Mouse (Mus musculus) intestine, embryonic 16.5 days (tissue): ENCODE measurements around the gene Pacrg. TPM values are rescaled to one million over a fixed set of nuclear protein-coding genes. Genes with fewer than 3 reads are reported as not detected.

Experiments used
- ATAC-seq: fragments of 200-750 bp; cut with Nextera tagmentation; 2 replicates; pipeline ENCODE4 v1.8.0; 2017; ENCODE audit warnings: moderate TSS enrichment, moderate library complexity
- H3K27ac ChIP-seq: fragments of 300-500 bp; sonication (generic); 2 replicates; pipeline ENCODE4 v1.5.1; 2014; ENCODE audit warnings: mild to moderate bottlenecking, low read length
- H3K27me3 ChIP-seq: fragments of 300-500 bp; sonication (generic); replicated peaks from 2 replicates; pipeline ENCODE4 v1.6.1; 2014; ENCODE audit warnings: low read length, control low read depth, mixed read lengths; ENCODE audit not compliant: control insufficient read depth, insufficient read depth
- H3K36me3 ChIP-seq: fragments of 300-500 bp; sonication (generic); 2 replicates; pipeline ENCODE4 v1.6.1; 2014; ENCODE audit warnings: low read length, control low read depth; ENCODE audit not compliant: control insufficient read depth, insufficient read depth
- H3K4me1 ChIP-seq: fragments of 300-500 bp; sonication (generic); 2 replicates; pipeline ENCODE4 v1.6.1; 2014; ENCODE audit warnings: low read length, control low read depth, mixed read lengths; ENCODE audit not compliant: control insufficient read depth, insufficient read depth
- H3K4me2 ChIP-seq: fragments of 300-500 bp; sonication (generic); 2 replicates; pipeline ENCODE4 v1.6.1; 2014; ENCODE audit warnings: low read depth, low read length, control low read depth
- H3K4me3 ChIP-seq: fragments of 300-500 bp; sonication (generic); 2 replicates; pipeline ENCODE4 v1.5.1; 2014; ENCODE audit warnings: mild to moderate bottlenecking, low read length
- H3K9ac ChIP-seq: fragments of 300-500 bp; sonication (generic); 2 replicates; pipeline ENCODE4 v1.6.1; 2014; ENCODE audit warnings: low read depth, low read length
- H3K9me3 ChIP-seq: fragments of 300-500 bp; sonication (generic); 2 replicates; pipeline ENCODE4 v1.6.1; 2016; ENCODE audit warnings: low read length, control low read depth; ENCODE audit not compliant: control insufficient read depth
- WGBS: fragments of 180-500 bp; shearing (Covaris S2); extraction: QIAGEN DNeasy Blood & Tissue Kit; methylation state at CpG from one replicate; pipeline ENCODE4 v1.1.7; 2014; 5-methylcytosine and 5-hydroxymethylcytosine counted together
- polyA plus RNA-seq: library from polyadenylated mRNA; unstranded; fragments of >200 nt; fragmentation: Nextera tagmentation; extraction: Ambion mirVana; gene quantifications from 2 replicates; pipeline ENCODE4 v1.2.1, GENCODE M21; 2015

Pacrg gene
- polyA plus RNA-seq, 1 experiment from 2014 or later, result 0.66 TPM

DNA sequence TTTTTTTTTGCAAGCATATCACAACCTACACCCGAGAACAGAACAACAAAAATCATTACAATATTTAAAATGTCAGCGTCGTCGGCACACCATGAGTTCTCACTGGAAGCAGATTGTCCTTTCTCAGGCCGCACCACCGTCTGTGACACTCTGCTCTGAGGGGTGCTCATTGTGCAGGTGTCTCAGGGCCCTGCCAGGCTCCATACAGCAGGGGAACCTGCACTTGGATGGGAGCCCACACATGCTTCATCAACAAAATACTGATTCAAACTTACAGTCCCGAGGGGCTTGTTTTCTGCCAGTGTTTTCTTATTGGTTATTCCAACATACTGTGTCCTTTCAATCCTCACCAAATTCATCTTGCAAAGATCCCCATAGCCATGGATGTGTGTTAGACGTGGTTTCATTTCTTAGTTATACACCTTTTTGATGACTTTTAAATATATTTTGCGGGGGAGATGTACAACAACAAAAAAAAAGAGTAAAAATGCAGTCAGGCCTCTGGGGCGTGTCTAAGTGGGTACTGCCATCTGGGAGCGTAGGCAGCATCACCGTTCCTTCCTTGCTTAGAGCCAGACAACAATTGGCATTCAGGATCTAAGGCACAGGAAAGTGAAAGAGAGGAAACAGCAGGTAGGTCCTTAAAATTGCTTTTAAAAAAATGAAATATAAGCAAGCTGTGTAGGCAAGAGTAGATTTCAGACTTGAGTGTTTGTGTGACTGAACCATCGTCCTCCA is 32.7 kb downstream of the Pacrg start:
- no peaks in the 10 kb centered on the region for H3K27me3 ChIP-seq
- no peak for ATAC-seq

GRCm38 (mm10) chr17:10806692-10807091 is 33.4 kb downstream of the Pacrg start:
- H3K4me1 ChIP-seq, result no peaks in the 10 kb centered on the region
- H3K4me3 ChIP-seq, result no peak overlapping the region
- H3K27ac ChIP-seq, result no peak overlapping the region
- no peak for ATAC-seq
- H3K36me3 ChIP-seq, result no peaks in the 10 kb centered on the region
- 75% methylated on average over 4 of the region's 4 CpGs for WGBS
- H3K9ac ChIP-seq, result no peak overlapping the region
- no peaks in the 10 kb centered on the region for H3K27me3 ChIP-seq
- no peak overlapping the region for H3K4me2 ChIP-seq
- H3K9me3 ChIP-seq, result no peaks in the 10 kb centered on the region

More for the DNA sequence above, 32.7 kb downstream of the Pacrg start:
- Histone ChIP-seq H3K4me1 (no peaks in the 10 kb centered on the region), H3K4me3 (no peak overlapping the region), H3K9ac (no peak overlapping the region), H3K9me3 (no peaks in the 10 kb centered on the region), H3K4me2 (no peak overlapping the region), H3K36me3 (no peaks in the 10 kb centered on the region), H3K27ac (no peak overlapping the region)
- WGBS, result 86% methylated on average over 13 of the region's 13 CpGs

GRCm38 (mm10) chr17:10791661-10792060 is 48.5 kb downstream of the Pacrg start:
- Histone ChIP-seq H3K9ac (no peak overlapping the region), H3K4me3 (no peak overlapping the region), H3K4me1 (no peaks in the 10 kb centered on the region), H3K4me2 (no peak overlapping the region), H3K9me3 (no peaks in the 10 kb centered on the region), H3K27ac (no peak overlapping the region), H3K27me3 (no peaks in the 10 kb centered on the region), H3K36me3 (no peaks in the 10 kb centered on the region)
- ATAC-seq, result no peak
- 39% methylated on average over 3 of the region's 3 CpGs for WGBS

- no peak overlapping the region for H3K4me3 ChIP-seq
- no peak overlapping the region for H3K27ac ChIP-seq
- no peaks in the 10 kb centered on the region for H3K36me3 ChIP-seq
- no peak overlapping the region for H3K9ac ChIP-seq
- no peaks in the 10 kb centered on the region for H3K4me1 ChIP-seq
- no peak for ATAC-seq
- no peaks in the 10 kb centered on the region for H3K27me3 ChIP-seq
- H3K9me3 ChIP-seq, result no peaks in the 10 kb centered on the region
- 79% methylated on average over 4 of the region's 4 CpGs for WGBS
- H3K4me2 ChIP-seq, result no peak overlapping the region
Observed at GRCm38 (mm10) chr17:10784401-10784920, 55.6 kb downstream of the Pacrg start.

GRCm38 (mm10) chr17:10776503-10776902 is 63.6 kb downstream of the Pacrg start:
- Histone ChIP-seq H3K4me3 (no peak overlapping the region), H3K27me3 (no peaks in the 10 kb centered on the region), H3K9ac (no peak overlapping the region), H3K36me3 (no peaks in the 10 kb centered on the region), H3K9me3 (no peaks in the 10 kb centered on the region), H3K4me1 (no peaks in the 10 kb centered on the region), H3K27ac (no peak overlapping the region), H3K4me2 (no peak overlapping the region)
- ATAC-seq, result no peak
- 42% methylated on average over 10 of the region's 10 CpGs for WGBS

- Histone ChIP-seq H3K4me3 (no peak overlapping the region), H3K27me3 (no peaks in the 10 kb centered on the region), H3K9ac (no peak overlapping the region), H3K36me3 (no peaks in the 10 kb centered on the region), H3K4me1 (no peaks in the 10 kb centered on the region), H3K9me3 (no peaks in the 10 kb centered on the region), H3K4me2 (no peak overlapping the region), H3K27ac (no peak overlapping the region)
- ATAC-seq, result no peak
- WGBS, result 43% methylated on average over 1 of the region's 1 CpGs
Observed at GRCm38 (mm10) chr17:10774468-10774867, 65.6 kb downstream of the Pacrg start.

DNA sequence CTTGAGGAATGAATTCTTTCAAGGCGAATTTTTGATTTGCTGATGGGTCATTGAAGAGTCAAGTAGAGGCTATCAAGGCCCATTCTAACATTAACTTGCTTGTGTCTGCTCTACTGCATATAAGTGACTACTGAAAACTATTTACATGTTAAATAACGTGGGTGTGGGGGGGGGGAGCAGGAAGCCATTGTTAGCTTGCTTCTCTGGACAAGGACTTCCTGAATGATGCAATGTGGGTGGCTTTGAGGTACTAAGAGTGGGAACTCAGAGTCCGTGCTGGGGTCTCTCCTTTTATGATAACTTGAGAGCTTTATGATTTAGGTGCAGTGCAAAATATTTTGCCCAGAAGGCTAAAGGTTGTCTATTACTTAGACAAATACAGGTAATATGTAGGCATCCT is 67.9 kb downstream of the Pacrg start:
- H3K36me3 ChIP-seq, result no peaks in the 10 kb centered on the region
- no peak overlapping the region for H3K4me3 ChIP-seq
- no peaks in the 10 kb centered on the region for H3K27me3 ChIP-seq
- 59% methylated on average over 3 of the region's 3 CpGs for WGBS
- no peaks in the 10 kb centered on the region for H3K4me1 ChIP-seq
- ATAC-seq, result no peak
- no peaks in the 10 kb centered on the region for H3K9me3 ChIP-seq
- H3K4me2 ChIP-seq, result no peak overlapping the region
- H3K27ac ChIP-seq, result no peak overlapping the region
- no peak overlapping the region for H3K9ac ChIP-seq

GRCm38 (mm10) chr17:10769873-10770272 is 70.2 kb downstream of the Pacrg start:
- H3K9ac ChIP-seq, result no peak overlapping the region
- no peaks in the 10 kb centered on the region for H3K4me1 ChIP-seq
- no peak overlapping the region for H3K4me2 ChIP-seq
- no peaks in the 10 kb centered on the region for H3K27me3 ChIP-seq
- 53% methylated on average over 6 of the region's 6 CpGs for WGBS
- no peak for ATAC-seq
- no peaks in the 10 kb centered on the region for H3K9me3 ChIP-seq
- H3K36me3 ChIP-seq, result no peaks in the 10 kb centered on the region
- no peak overlapping the region for H3K4me3 ChIP-seq
- no peak overlapping the region for H3K27ac ChIP-seq

- Histone ChIP-seq H3K9me3 (no peaks in the 10 kb centered on the region), H3K4me1 (no peaks in the 10 kb centered on the region), H3K27me3 (no peaks in the 10 kb centered on the region), H3K36me3 (no peaks in the 10 kb centered on the region), H3K4me3 (no peak overlapping the region), H3K4me2 (no peak overlapping the region), H3K9ac (no peak overlapping the region), H3K27ac (no peak overlapping the region)
- no peak for ATAC-seq
- WGBS, result 73% methylated on average over 10 of the region's 10 CpGs
Observed at GRCm38 (mm10) chr17:10766735-10767406, 73.2 kb downstream of the Pacrg start.
